Mouse (Mus musculus) cerebellum, postnatal 10 days (tissue): ENCODE measurements around the gene Slamf9.
A peak's percentile ranks its signal among the peaks of the same experiment; 100 is the strongest.

Experiments used
- DNase-seq, 2 experiments: peaks; one replicate each; pipeline ENCODE4 v3.0.0; 2021; ENCODE audit warnings: mixed read lengths in 2 of 2

The Slamf9 gene

GRCm38 (mm10) chr1:172514551-172515268, 39.6 kb downstream of the Slamf9 start:
- no peak for DNase-seq

GRCm38 (mm10) chr1:172515396-172515795, 40.2 kb downstream of the Slamf9 start:
- no peak for DNase-seq

- DNase-seq: no peak
Measured at GRCm38 (mm10) chr1:172518013-172518412, 42.9 kb downstream of the Slamf9 start.

GRCm38 (mm10) chr1:172519644-172520043, 44.5 kb downstream of the Slamf9 start:
- DNase-seq: no peak

- peak; percentile 85 to 89 for DNase-seq
Measured at GRCm38 (mm10) chr1:172520576-172521440, 45.6 kb downstream of the Slamf9 start, which contains the start of gene Cfap45. TSS of gene Cfap45 (plus strand) at chr1:172520801.

GRCm38 (mm10) chr1:172522524-172522923, 47.4 kb downstream of the Slamf9 start:
- no peak for DNase-seq

GRCm38 (mm10) chr1:172523699-172524101, 48.5 kb downstream of the Slamf9 start:
- DNase-seq: no peak

- DNase-seq: no peak
Measured at GRCm38 (mm10) chr1:172525027-172525764, 50.0 kb downstream of the Slamf9 start.

GRCm38 (mm10) chr1:172525971-172526370, 50.8 kb downstream of the Slamf9 start:
- no peak for DNase-seq

- DNase-seq: no peak
Measured at GRCm38 (mm10) chr1:172526380-172527081, 51.4 kb downstream of the Slamf9 start.

- DNase-seq: no peak
Measured at GRCm38 (mm10) chr1:172527431-172527830, 52.3 kb downstream of the Slamf9 start.
